Mouse (Mus musculus) myocyte (in vitro differentiated cells): Measurements from ENCODE around the gene 2200002J24Rik. TPM values are rescaled to one million over a fixed set of nuclear protein-coding genes. Genes with fewer than 3 reads are reported as not detected.

Source experiments
- H3K27me3 ChIP-seq: one replicate; pipeline ENCODE4 v1.6.1; 2011; ENCODE audit not compliant: control insufficient read depth, insufficient read depth, insufficient read length
- H3K36me3 ChIP-seq: one replicate; pipeline ENCODE4 v1.6.1; 2011; ENCODE audit not compliant: control insufficient read depth, insufficient read depth
- H3K4me2 ChIP-seq: one replicate; pipeline ENCODE4 v1.6.1; 2011; ENCODE audit warnings: low read depth, control low read depth
- H3K4me3 ChIP-seq: one replicate; pipeline ENCODE4 v1.5.1; 2011; ENCODE audit warnings: mild to moderate bottlenecking, control low read depth, moderate library complexity
- H3K79me2 ChIP-seq: one replicate; pipeline ENCODE4 v1.6.1; 2011; ENCODE audit not compliant: control insufficient read depth, insufficient read depth
- H3ac ChIP-seq: one replicate; pipeline ENCODE4 v1.6.1; 2011; ENCODE audit not compliant: control insufficient read depth, insufficient read length
- CEBPB ChIP-seq: IDR thresholded peaks from 2 replicates; pipeline ENCODE4 v1.6.1; 2011; ENCODE audit warnings: mild to moderate bottlenecking, moderate library complexity; ENCODE audit not compliant: poor library complexity, insufficient read depth, severe bottlenecking
- E2F4 ChIP-seq: IDR thresholded peaks from one replicate; pipeline ENCODE4 v1.6.1; 2011; ENCODE audit warnings: mild to moderate bottlenecking, control low read depth, moderate library complexity; ENCODE audit not compliant: insufficient read depth
- MAX ChIP-seq: IDR thresholded peaks from one replicate; pipeline ENCODE4 v1.6.1; 2011; ENCODE audit warnings: low read depth, mild to moderate bottlenecking, control low read depth
- MYOD1 ChIP-seq, 3 experiments: IDR thresholded peaks; one replicate each; pipeline ENCODE4 v1.6.1; 2011; ENCODE audit warnings: control low read depth in 2 of 3, low read depth in 2 of 3, mild to moderate bottlenecking in 2 of 3, moderate library complexity in 1 of 3; ENCODE audit not compliant: insufficient read length in 2 of 3, control insufficient read depth in 1 of 3
- MYOG ChIP-seq, 3 experiments: IDR thresholded peaks; one replicate each; pipeline ENCODE4 v1.6.1; 2011; ENCODE audit warnings: control low read depth in 2 of 3, low read depth in 2 of 3, mild to moderate bottlenecking in 2 of 3; ENCODE audit not compliant: insufficient read length in 2 of 3, control insufficient read depth in 1 of 3, insufficient read depth in 1 of 3
- POLR2A ChIP-seq: IDR thresholded peaks from one replicate; pipeline ENCODE4 v1.6.1; 2011; ENCODE audit warnings: low read depth, mild to moderate bottlenecking, control low read depth, moderate library complexity; ENCODE audit not compliant: insufficient read length
- POLR2AphosphoS2 ChIP-seq: IDR thresholded peaks from one replicate; pipeline ENCODE4 v1.6.1; 2011; ENCODE audit warnings: low read depth, control low read depth; ENCODE audit not compliant: insufficient read length
- REST ChIP-seq: IDR thresholded peaks from one replicate; pipeline ENCODE4 v1.6.1; 2011; ENCODE audit warnings: mild to moderate bottlenecking, control low read depth, moderate library complexity; ENCODE audit not compliant: insufficient read depth, insufficient read length
- SRF ChIP-seq: IDR thresholded peaks from one replicate; pipeline ENCODE4 v1.6.1; 2011; ENCODE audit warnings: low read depth; ENCODE audit not compliant: control insufficient read depth, insufficient read length
- TCF12 ChIP-seq: IDR thresholded peaks from one replicate; pipeline ENCODE4 v1.6.1; 2011; ENCODE audit warnings: mild to moderate bottlenecking, control low read depth; ENCODE audit not compliant: poor library complexity, insufficient read depth, severe bottlenecking
- TCF3 ChIP-seq: IDR thresholded peaks from one replicate; pipeline ENCODE4 v1.6.1; 2011; ENCODE audit warnings: low read depth, control low read depth; ENCODE audit not compliant: insufficient read length
- USF1 ChIP-seq: IDR thresholded peaks from one replicate; pipeline ENCODE4 v1.6.1; 2011; ENCODE audit warnings: low read depth, mild to moderate bottlenecking, control low read depth, moderate library complexity
- polyA plus RNA-seq: library from polyadenylated mRNA; unstranded; fragments of >200 nt; fragmentation: generic; extraction: Trizol; gene quantifications from one replicate; pipeline ENCODE4 v1.2.1, GENCODE M21; 2012; ENCODE audit warnings: missing spikeins

The 2200002J24Rik gene
- polyA plus RNA-seq, 1 experiment = not detected

- H3K36me3 ChIP-seq = no peaks in the 10 kb centered on the region
- H3K4me2 ChIP-seq = no peak overlapping the region
- no peak overlapping the region for H3ac ChIP-seq
- H3K79me2 ChIP-seq = no peaks in the 10 kb centered on the region
- no peak for TF ChIP-seq POLR2A
- no peak for TF ChIP-seq TCF3
- no peak for TF ChIP-seq REST
- TF ChIP-seq MAX = no peak
- TF ChIP-seq POLR2AphosphoS2 = no peak
- no peak for TF ChIP-seq TCF12
- no peak for TF ChIP-seq MYOG (IDR thresholded peaks at IDR 0.05; ENCODE audit: control insufficient read depth in 1 of 3, insufficient read depth in 1 of 3, insufficient read length in 2 of 3, low read depth in 2 of 3)
- no peak for TF ChIP-seq E2F4
- no peak for TF ChIP-seq SRF
- TF ChIP-seq USF1 = no peak
- no peak for TF ChIP-seq CEBPB
- TF ChIP-seq MYOD1 (IDR thresholded peaks at IDR 0.05; ENCODE audit: control insufficient read depth in 1 of 3, insufficient read length in 2 of 3, low read depth in 2 of 3) = no peak
- H3K27me3 ChIP-seq = peaks cover 78% of the 10 kb centered on the region
- H3K4me3 ChIP-seq = no peak overlapping the region
These were observed 18.4 kb downstream of the 2200002J24Rik start for GRCm38 (mm10) chr7:30717006-30717715.

GRCm38 (mm10) chr7:30717716-30718046 lies 19.0 kb downstream of the 2200002J24Rik start:
- Histone ChIP-seq H3K4me2 (no peak overlapping the region), H3K4me3 (no peak overlapping the region), H3ac (no peak overlapping the region), H3K27me3 (peaks cover 73% of the 10 kb centered on the region), H3K79me2 (no peaks in the 10 kb centered on the region), H3K36me3 (no peaks in the 10 kb centered on the region)
- TF ChIP-seq POLR2A = no peak
- no peak for TF ChIP-seq MYOG (IDR thresholded peaks at IDR 0.05; ENCODE audit: control insufficient read depth in 1 of 3, insufficient read depth in 1 of 3, insufficient read length in 2 of 3, low read depth in 2 of 3)
- TF ChIP-seq USF1 = no peak
- no peak for TF ChIP-seq SRF
- no peak for TF ChIP-seq MAX
- TF ChIP-seq REST = no peak
- TF ChIP-seq MYOD1 (IDR thresholded peaks at IDR 0.05; ENCODE audit: control insufficient read depth in 1 of 3, insufficient read length in 2 of 3, low read depth in 2 of 3) = no peak
- TF ChIP-seq E2F4 = no peak
- no peak for TF ChIP-seq TCF12
- TF ChIP-seq CEBPB = no peak
- TF ChIP-seq POLR2AphosphoS2 = no peak
- TF ChIP-seq TCF3 = no peak

GRCm38 (mm10) chr7:30719669-30720068 lies 20.9 kb downstream of the 2200002J24Rik start:
- TF ChIP-seq SRF = no peak
- no peak for TF ChIP-seq TCF3
- no peak for TF ChIP-seq MYOD1 (IDR thresholded peaks at IDR 0.05; ENCODE audit: control insufficient read depth in 1 of 3, insufficient read length in 2 of 3, low read depth in 2 of 3)
- Histone ChIP-seq H3K79me2 (no peaks in the 10 kb centered on the region), H3K27me3 (peaks cover 61% of the 10 kb centered on the region)

GRCm38 (mm10) chr7:30721286-30721685 lies 22.6 kb downstream of the 2200002J24Rik start:
- H3K27me3 ChIP-seq = peaks cover 47% of the 10 kb centered on the region
- no peak overlapping the region for H3K4me2 ChIP-seq
- H3K79me2 ChIP-seq = no peaks in the 10 kb centered on the region
- no peak overlapping the region for H3K4me3 ChIP-seq
- H3ac ChIP-seq = no peak overlapping the region
- no peaks in the 10 kb centered on the region for H3K36me3 ChIP-seq
- TF ChIP-seq REST = no peak
- no peak for TF ChIP-seq POLR2A
- no peak for TF ChIP-seq MYOD1 (IDR thresholded peaks at IDR 0.05; ENCODE audit: control insufficient read depth in 1 of 3, insufficient read length in 2 of 3, low read depth in 2 of 3)
- no peak for TF ChIP-seq POLR2AphosphoS2
- no peak for TF ChIP-seq CEBPB
- TF ChIP-seq E2F4 = no peak
- no peak for TF ChIP-seq MYOG (IDR thresholded peaks at IDR 0.05; ENCODE audit: control insufficient read depth in 1 of 3, insufficient read depth in 1 of 3, insufficient read length in 2 of 3, low read depth in 2 of 3)
- TF ChIP-seq TCF3 = no peak

More at GRCm38 (mm10) chr7:30719669-30720068, 20.9 kb downstream of the 2200002J24Rik start:
- no peaks in the 10 kb centered on the region for H3K36me3 ChIP-seq
- no peak overlapping the region for H3ac ChIP-seq
- H3K4me2 ChIP-seq = no peak overlapping the region
- H3K4me3 ChIP-seq = no peak overlapping the region
